Comparison of ENCODE assay signal across 19 mouse cellular contexts in genomic region chr12:87397811-87398417, GRCm38 (mm10). TPM values are rescaled to one million over a fixed set of nuclear protein-coding genes. Genes with fewer than 3 reads are reported as not detected.
A peak's percentile ranks its signal among the peaks of the same experiment; 100 is the strongest.
DNase-seq lines count a peak whose midpoint lies in the region; ATAC-seq and TF ChIP-seq lines count a peak whose summit lies in the region.
"Had no signal": no experiment of that assay in that cellular context is flagged by ENCODE, and none has a peak within 500 bp of the region (broad histone marks: within the 10 kb centered on the region; RNA-seq: fewer than 3 reads in every experiment).

No protein-coding gene starts in this region.

- DNase-seq in kidney, adult 18-20 months, result peak; percentile 29
- peak; percentile 65 for DNase-seq in adrenal gland, adult 8-10 months
- peak; percentile 25 for DNase-seq in adrenal gland, postnatal 25 days
- DNase-seq in frontal cortex, postnatal 14 days (ENCODE audit: low spot score in 2 of 2), result no peak
- DNase-seq: cerebellum, postnatal 25 days; left cerebral cortex, postnatal 4 days; lung, embryonic 14.5 days; spleen, adult 18-20 months; thymus, postnatal 14 days had no signal

- no peak overlapping the region for H3K4me3 ChIP-seq in kidney, embryonic 14.5 days (ENCODE audit: low read length)
- no peak overlapping the region for H3K4me3 ChIP-seq in myocyte
- H3K4me3 ChIP-seq: forebrain, embryonic 12.5 days; heart, embryonic 12.5 days; liver, embryonic 12.5 days; midbrain, embryonic 12.5 days had no signal

- H3K9ac ChIP-seq in kidney, embryonic 14.5 days (ENCODE audit: low read depth, low read length), result no peak overlapping the region
- H3K9ac ChIP-seq: forebrain, embryonic 12.5 days; heart, embryonic 12.5 days; liver, embryonic 12.5 days; lung, embryonic 14.5 days; midbrain, embryonic 12.5 days had no signal

- H3K9me3 ChIP-seq in kidney, embryonic 14.5 days (ENCODE audit: control insufficient read depth, low read length), result no peaks in the 10 kb centered on the region
- H3K9me3 ChIP-seq: forebrain, embryonic 12.5 days; G1E; heart, embryonic 12.5 days; liver, embryonic 12.5 days; midbrain, embryonic 12.5 days had no signal

- no peaks in the 10 kb centered on the region for H3K79me2 ChIP-seq in myocyte (ENCODE audit: control insufficient read depth, insufficient read depth)

- no peak overlapping the region for H3K4me2 ChIP-seq in kidney, embryonic 14.5 days (replicated peaks; ENCODE audit: low read depth, low read length)
- H3K4me2 ChIP-seq in myocyte (ENCODE audit: low read depth), result peak overlapping the region; percentile 9
- H3K4me2 ChIP-seq: forebrain, embryonic 12.5 days; heart, embryonic 12.5 days; liver, embryonic 12.5 days; lung, embryonic 14.5 days; midbrain, embryonic 12.5 days had no signal

- TF ChIP-seq POLR2A in myocyte (IDR thresholded peaks at IDR 0.05; ENCODE audit: insufficient read length, low read depth), result no peak

- H3K27me3 ChIP-seq in kidney, embryonic 14.5 days (ENCODE audit: control insufficient read depth, insufficient read depth, low read length), result no peaks in the 10 kb centered on the region
- no peaks in the 10 kb centered on the region for H3K27me3 ChIP-seq in myocyte (ENCODE audit: control insufficient read depth, insufficient read depth, insufficient read length)
- H3K27me3 ChIP-seq: forebrain, embryonic 12.5 days; heart, embryonic 12.5 days; liver, embryonic 12.5 days; midbrain, embryonic 12.5 days had no signal

- no peak for ATAC-seq in kidney, embryonic 14.5 days (ENCODE audit: low FRiP score, low TSS enrichment)
- no peak for ATAC-seq in megakaryocyte progenitor cell, adult 5-6 weeks (replicated peaks; ENCODE audit: poor library complexity)
- ATAC-seq: CD4-positive, CD25-positive, alpha-beta regulatory T cell, adult 4 months; liver, embryonic 12.5 days had no signal

- no peak overlapping the region for H3K27ac ChIP-seq in kidney, embryonic 14.5 days (ENCODE audit: low read depth, low read length)
- H3K27ac ChIP-seq: forebrain, embryonic 12.5 days; liver, embryonic 12.5 days; macrophage; midbrain, embryonic 12.5 days had no signal

- 69% methylated on average over 4 of the region's 4 CpGs for WGBS in kidney, embryonic 14.5 days

- H3ac ChIP-seq in myocyte (ENCODE audit: control insufficient read depth, insufficient read length), result no peak overlapping the region

- no peaks in the 10 kb centered on the region for H3K36me3 ChIP-seq in kidney, embryonic 14.5 days (ENCODE audit: control insufficient read depth, insufficient read depth, low read length)
- no peaks in the 10 kb centered on the region for H3K36me3 ChIP-seq in myocyte (ENCODE audit: control insufficient read depth, insufficient read depth)
- H3K36me3 ChIP-seq: forebrain, embryonic 12.5 days; G1E; heart, embryonic 12.5 days; liver, embryonic 12.5 days; midbrain, embryonic 12.5 days had no signal

- H3K4me1 ChIP-seq in kidney, embryonic 14.5 days (ENCODE audit: control insufficient read depth, insufficient read depth, low read length), result no peaks in the 10 kb centered on the region
- H3K4me1 ChIP-seq: forebrain, embryonic 12.5 days; heart, embryonic 12.5 days; midbrain, embryonic 12.5 days had no signal

TF ChIP-seq in myocyte, 11 proteins besides CTCF, POLR2A, EP300 and RAD21:
- TF ChIP-seq E2F4 (IDR thresholded peaks at IDR 0.05; ENCODE audit: insufficient read depth), result no peak
- TF ChIP-seq USF1 (IDR thresholded peaks at IDR 0.05; ENCODE audit: low read depth), result no peak
- no peak for TF ChIP-seq MAX (IDR thresholded peaks at IDR 0.05; ENCODE audit: low read depth)
- no peak for TF ChIP-seq MYOG (IDR thresholded peaks at IDR 0.05; ENCODE audit: control insufficient read depth in 1 of 3, insufficient read depth in 1 of 3, insufficient read length in 2 of 3, low read depth in 2 of 3)
- TF ChIP-seq POLR2AphosphoS2 (IDR thresholded peaks at IDR 0.05; ENCODE audit: insufficient read length, low read depth), result no peak
- no peak for TF ChIP-seq REST (IDR thresholded peaks at IDR 0.05; ENCODE audit: insufficient read depth, insufficient read length)
- TF ChIP-seq MYOD1 (IDR thresholded peaks at IDR 0.05; ENCODE audit: control insufficient read depth in 1 of 3, insufficient read length in 2 of 3, low read depth in 2 of 3), result no peak
- TF ChIP-seq CEBPB (IDR thresholded peaks at IDR 0.05; ENCODE audit: insufficient read depth, poor library complexity, severe bottlenecking), result no peak
- TF ChIP-seq TCF3 (IDR thresholded peaks at IDR 0.05; ENCODE audit: insufficient read length, low read depth), result no peak
- TF ChIP-seq SRF (IDR thresholded peaks at IDR 0.05; ENCODE audit: control insufficient read depth, insufficient read length, low read depth), result no peak
- no peak for TF ChIP-seq TCF12 (IDR thresholded peaks at IDR 0.05; ENCODE audit: insufficient read depth, poor library complexity, severe bottlenecking)

RNA-seq across cellular contexts. Expression of gene Sptlc2, which starts 9.8 kb away (rescaled TPM):
- polyA plus RNA-seq in kidney, embryonic 14.5 days (2014; fragmentation: Nextera tagmentation; extraction: Ambion mirVana), result 65.1 and 85.3 TPM in 2 replicates
- total RNA-seq in adrenal gland, adult 8-10 months (2022), result 100 to 1,000 TPM; 224 to 333 (median 255) TPM
- total RNA-seq in adrenal gland, postnatal 25 days (2021), result 214 and 293 TPM in 2 replicates
- polyA plus RNA-seq in myocyte (2012; fragmentation: generic; extraction: Trizol), result 43.4 TPM
- 199 and 210 TPM in 2 replicates for total RNA-seq in megakaryocyte progenitor cell, adult 5-6 weeks (2015)
- 128 and 138 TPM in 2 replicates for total RNA-seq in megakaryocyte progenitor cell, adult 5-6 weeks (2017)

RNA-seq across cellular contexts. Expression of gene Slirp, which starts 45.8 kb away (rescaled TPM):
- 269 and 468 TPM in 2 replicates for polyA plus RNA-seq in kidney, embryonic 14.5 days (2014; fragmentation: Nextera tagmentation; extraction: Ambion mirVana)
- total RNA-seq in adrenal gland, adult 8-10 months (2022), result 100 to 1,000 TPM; 156 to 205 (median 191) TPM
- 146 and 153 TPM in 2 replicates for total RNA-seq in adrenal gland, postnatal 25 days (2021)
- polyA plus RNA-seq in myocyte (2012; fragmentation: generic; extraction: Trizol), result 101 TPM
- total RNA-seq in megakaryocyte progenitor cell, adult 5-6 weeks (2015), result 111 and 120 TPM in 2 replicates
- 49.4 and 79.7 TPM in 2 replicates for total RNA-seq in megakaryocyte progenitor cell, adult 5-6 weeks (2017)

RNA-seq across cellular contexts. Expression of gene Alkbh1, which starts 45.9 kb away (rescaled TPM):
- 63.7 and 75.6 TPM in 2 replicates for polyA plus RNA-seq in kidney, embryonic 14.5 days (2014; fragmentation: Nextera tagmentation; extraction: Ambion mirVana)
- total RNA-seq in adrenal gland, adult 8-10 months (2022), result 10 to 100 TPM; 16.4 to 28.3 (median 21.9) TPM
- total RNA-seq in adrenal gland, postnatal 25 days (2021), result 20.4 and 23.6 TPM in 2 replicates
- polyA plus RNA-seq in myocyte (2012; fragmentation: generic; extraction: Trizol), result 9.3 TPM
- total RNA-seq in megakaryocyte progenitor cell, adult 5-6 weeks (2015), result 39.7 and 47.1 TPM in 2 replicates
- 57.2 and 82.5 TPM in 2 replicates for total RNA-seq in megakaryocyte progenitor cell, adult 5-6 weeks (2017)

Comparison
In these comparisons a context has a peak if more than half of its experiments do, and no peak if none do; other contexts are left out.
1. DNase-seq: peak in kidney, adult 18-20 months (single experiment), adrenal gland, adult 8-10 months (single experiment) and adrenal gland, postnatal 25 days (single experiment); none in frontal cortex, postnatal 14 days (0 of 2).